ENCODE assay signal across 8 mouse cellular contexts in genomic region chr11:114851269-114851607, GRCm38 (mm10). TPM values are rescaled to one million over a fixed set of nuclear protein-coding genes. Genes with fewer than 3 reads are reported as not detected.
DNase-seq lines count a peak whose midpoint lies in the region; ATAC-seq and TF ChIP-seq lines count a peak whose summit lies in the region.

No protein-coding gene starts in this region.

- H3K27me3 ChIP-seq in kidney, postnatal 0 days (ENCODE audit: insufficient read depth, low read length) = no peaks in the 10 kb centered on the region
- no peaks in the 10 kb centered on the region for H3K27me3 ChIP-seq in embryonic facial prominence, embryonic 15.5 days
- no peaks in the 10 kb centered on the region; the same call in 1 of the 2 replicates for H3K27me3 ChIP-seq in limb, embryonic 13.5 days

- TF ChIP-seq POLR2A in olfactory bulb, adult 2 months (IDR thresholded peaks at IDR 0.05; ENCODE audit: insufficient read depth, low read depth, low read length) = no peak

- peaks cover 16% of the 10 kb centered on the region for H3K4me1 ChIP-seq in kidney, postnatal 0 days (replicated peaks; ENCODE audit: insufficient read depth, low read length)
- no peaks in the 10 kb centered on the region for H3K4me1 ChIP-seq in brown adipose tissue, adult 24 weeks (ENCODE audit: control insufficient read depth, insufficient read depth, insufficient read length, low read length)
- H3K4me1 ChIP-seq in embryonic facial prominence, embryonic 15.5 days = peaks cover 27% of the 10 kb centered on the region
- H3K4me1 ChIP-seq in limb, embryonic 13.5 days = peaks cover 48% of the 10 kb centered on the region
- peaks cover 26% of the 10 kb centered on the region for H3K4me1 ChIP-seq in olfactory bulb, adult 2 months (ENCODE audit: control insufficient read depth, insufficient read depth, low read length)

- peak overlapping the region; percentile 64 for H3K4me2 ChIP-seq in kidney, postnatal 0 days (ENCODE audit: low read length)
- H3K4me2 ChIP-seq in embryonic facial prominence, embryonic 15.5 days (replicated peaks) = peak overlapping the region; percentile 98
- H3K4me2 ChIP-seq in limb, embryonic 13.5 days (replicated peaks) = peak overlapping the region; percentile 95

- no peaks in the 10 kb centered on the region for H3K9me3 ChIP-seq in kidney, postnatal 0 days (replicated peaks; ENCODE audit: low read length)
- H3K9me3 ChIP-seq in embryonic facial prominence, embryonic 15.5 days (replicated peaks) = no peaks in the 10 kb centered on the region
- no peaks in the 10 kb centered on the region for H3K9me3 ChIP-seq in limb, embryonic 13.5 days

- under 1% methylated on average over 27 of the region's 27 CpGs for WGBS in kidney, postnatal 0 days
- 0% methylated on average over 27 of the region's 27 CpGs for WGBS in embryonic facial prominence, embryonic 15.5 days
- WGBS in limb, embryonic 13.5 days = 0% methylated on average over 27 of the region's 27 CpGs
- WGBS in olfactory bulb, adult 2 months = under 1% methylated on average over 27 of the region's 27 CpGs

- H3K27ac ChIP-seq in kidney, postnatal 0 days = peak overlapping the region; percentile 99
- peak overlapping the region; percentile 76 for H3K27ac ChIP-seq in brown adipose tissue, adult 24 weeks (replicated peaks; ENCODE audit: low read depth, low read length)
- peak overlapping the region; percentile 91 for H3K27ac ChIP-seq in embryonic facial prominence, embryonic 15.5 days (replicated peaks)
- peak overlapping the region; percentile 97 for H3K27ac ChIP-seq in limb, embryonic 13.5 days
- H3K27ac ChIP-seq in olfactory bulb, adult 2 months (ENCODE audit: insufficient read depth, low read depth, low read length) = no peak overlapping the region

- ATAC-seq in kidney, postnatal 0 days (replicated peaks; ENCODE audit: low FRiP score, low read depth) = peak; percentile 37
- peak; percentile 55 for ATAC-seq in embryonic facial prominence, embryonic 15.5 days (ENCODE audit: insufficient number of reproducible peaks, low FRiP score, low TSS enrichment, low read depth)
- 0 out of 2 replicates have a peak, but pooled peaks have one; percentile 6 for ATAC-seq in limb, embryonic 13.5 days (ENCODE audit: low FRiP score, low read depth)

- no peaks in the 10 kb centered on the region for H3K36me3 ChIP-seq in kidney, postnatal 0 days (ENCODE audit: insufficient read depth, low read length)
- H3K36me3 ChIP-seq in embryonic facial prominence, embryonic 15.5 days = no peaks in the 10 kb centered on the region
- H3K36me3 ChIP-seq in limb, embryonic 13.5 days = peaks cover 10% of the 10 kb centered on the region; the same call in 1 of the 2 replicates

- peak; percentile 68 for DNase-seq in kidney, postnatal 0 days (ENCODE audit: low spot score)
- DNase-seq in kidney, adult 18-20 months = no peak
- DNase-seq in urinary bladder, postnatal 10 days (ENCODE audit: low spot score) = no peak
- no peak for DNase-seq in thymus, postnatal 4 days

- H3K9ac ChIP-seq in kidney, postnatal 0 days (ENCODE audit: low read depth, low read length) = peak overlapping the region; percentile 93
- H3K9ac ChIP-seq in embryonic facial prominence, embryonic 15.5 days = peak overlapping the region; percentile 70
- peak overlapping the region; percentile 91 for H3K9ac ChIP-seq in limb, embryonic 13.5 days

- H3K4me3 ChIP-seq in kidney, postnatal 0 days (replicated peaks; ENCODE audit: low read depth, low read length) = peak overlapping the region; percentile 95
- H3K4me3 ChIP-seq in brown adipose tissue, adult 24 weeks (ENCODE audit: insufficient read depth, low read depth, low read length) = peak overlapping the region; percentile 88
- peak overlapping the region; percentile 72 for H3K4me3 ChIP-seq in embryonic facial prominence, embryonic 15.5 days (replicated peaks)
- peak overlapping the region; percentile 82 for H3K4me3 ChIP-seq in limb, embryonic 13.5 days
- peak overlapping the region; percentile 48 for H3K4me3 ChIP-seq in olfactory bulb, adult 2 months (ENCODE audit: insufficient read depth, low read depth, low read length)

- TF ChIP-seq CTCF in kidney, postnatal 0 days (IDR thresholded peaks at IDR 0.05; ENCODE audit: low read depth) = no peak
- no peak for TF ChIP-seq CTCF in olfactory bulb, adult 2 months (IDR thresholded peaks at IDR 0.05; ENCODE audit: insufficient read depth, low read depth, low read length)

RNA-seq across cellular contexts. Expression of gene Gprc5c, which starts 0.3 kb away (rescaled TPM):
- 118 and 131 TPM in 2 replicates for polyA plus RNA-seq in kidney, postnatal 0 days (2015; fragmentation: Nextera tagmentation; extraction: Ambion mirVana)
- 5.4 and 8.4 TPM in 2 replicates for polyA plus RNA-seq in brown adipose tissue, adult 24 weeks (2012; ENCODE audit: insufficient read depth, insufficient read length, missing spikeins)
- polyA plus RNA-seq in embryonic facial prominence, embryonic 15.5 days (2015; fragmentation: Nextera tagmentation; extraction: Ambion mirVana) = 40.4 and 45.4 TPM in 2 replicates
- polyA plus RNA-seq in limb, embryonic 13.5 days (2015; fragmentation: Nextera tagmentation; extraction: Ambion mirVana) = 56.2 and 60.0 TPM in 2 replicates
- polyA plus RNA-seq in olfactory bulb, adult 2 months (2012; ENCODE audit: insufficient read depth, insufficient read length, low replicate concordance, missing spikeins) = not detected in 2 replicates

RNA-seq across cellular contexts. Expression of gene Cd300a, which starts 38.6 kb away (rescaled TPM):
- 1.5 and 1.7 TPM in 2 replicates for polyA plus RNA-seq in kidney, postnatal 0 days (2015; fragmentation: Nextera tagmentation; extraction: Ambion mirVana)
- polyA plus RNA-seq in brown adipose tissue, adult 24 weeks (2012; ENCODE audit: insufficient read depth, insufficient read length, missing spikeins) = 0.58 and 1.1 TPM in 2 replicates
- 1.6 and 1.8 TPM in 2 replicates for polyA plus RNA-seq in embryonic facial prominence, embryonic 15.5 days (2015; fragmentation: Nextera tagmentation; extraction: Ambion mirVana)
- 1.6 and 1.9 TPM in 2 replicates for polyA plus RNA-seq in limb, embryonic 13.5 days (2015; fragmentation: Nextera tagmentation; extraction: Ambion mirVana)
- polyA plus RNA-seq in olfactory bulb, adult 2 months (2012; ENCODE audit: insufficient read depth, insufficient read length, low replicate concordance, missing spikeins) = not detected in 2 replicates

RNA-seq across cellular contexts. Expression of gene Gpr142, which starts 52.5 kb away (rescaled TPM):
- 0.13 TPM in 1 of 2 replicates, not detected in the other for polyA plus RNA-seq in kidney, postnatal 0 days (2015; fragmentation: Nextera tagmentation; extraction: Ambion mirVana)
- polyA plus RNA-seq in brown adipose tissue, adult 24 weeks (2012; ENCODE audit: insufficient read depth, insufficient read length, missing spikeins) = not detected in 2 replicates
- polyA plus RNA-seq in embryonic facial prominence, embryonic 15.5 days (2015; fragmentation: Nextera tagmentation; extraction: Ambion mirVana) = not detected in 2 replicates
- not detected in 2 replicates for polyA plus RNA-seq in limb, embryonic 13.5 days (2015; fragmentation: Nextera tagmentation; extraction: Ambion mirVana)
- polyA plus RNA-seq in olfactory bulb, adult 2 months (2012; ENCODE audit: insufficient read depth, insufficient read length, low replicate concordance, missing spikeins) = not detected in 2 replicates

RNA-seq across cellular contexts. Expression of gene Btbd17, which starts 55.5 kb away (rescaled TPM):
- polyA plus RNA-seq in kidney, postnatal 0 days (2015; fragmentation: Nextera tagmentation; extraction: Ambion mirVana) = 0.78 and 0.96 TPM in 2 replicates
- polyA plus RNA-seq in brown adipose tissue, adult 24 weeks (2012; ENCODE audit: insufficient read depth, insufficient read length, missing spikeins) = not detected in 2 replicates
- polyA plus RNA-seq in embryonic facial prominence, embryonic 15.5 days (2015; fragmentation: Nextera tagmentation; extraction: Ambion mirVana) = 3.6 and 4.2 TPM in 2 replicates
- polyA plus RNA-seq in limb, embryonic 13.5 days (2015; fragmentation: Nextera tagmentation; extraction: Ambion mirVana) = 1.7 TPM in 2 replicates
- polyA plus RNA-seq in olfactory bulb, adult 2 months (2012; ENCODE audit: insufficient read depth, insufficient read length, low replicate concordance, missing spikeins) = not detected in 2 replicates
